Mouse (Mus musculus) heart, embryonic 10.5 days (tissue): ENCODE data around the gene Pgm5. TPM values are rescaled to one million over a fixed set of nuclear protein-coding genes. Genes with fewer than 3 reads are reported as not detected.

Source experiments
- DNase-seq: peaks from one replicate; pipeline ENCODE4 v3.0.0-alpha.2; 2017; ENCODE audit warnings: low spot score
- H3K27ac ChIP-seq: fragments of 300-500 bp; sonication (generic); 2 replicates; pipeline ENCODE4 v1.5.1; 2016; ENCODE audit warnings: mild to moderate bottlenecking
- H3K27me3 ChIP-seq: fragments of 300-500 bp; sonication (generic); 2 replicates; pipeline ENCODE4 v1.6.1; 2016; ENCODE audit warnings: mild to moderate bottlenecking; ENCODE audit not compliant: poor library complexity, insufficient read depth, severe bottlenecking
- H3K36me3 ChIP-seq: fragments of 300-500 bp; sonication (generic); 2 replicates; pipeline ENCODE4 v1.6.1; 2016; ENCODE audit warnings: mild to moderate bottlenecking, moderate library complexity
- H3K4me1 ChIP-seq: fragments of 300-500 bp; sonication (generic); 2 replicates; pipeline ENCODE4 v1.6.1; 2016; ENCODE audit warnings: mild to moderate bottlenecking
- H3K4me3 ChIP-seq: fragments of 300-500 bp; sonication (generic); 2 replicates; pipeline ENCODE4 v1.5.1; 2016; ENCODE audit warnings: mild to moderate bottlenecking, moderate library complexity
- H3K9me3 ChIP-seq: fragments of 300-500 bp; sonication (generic); 2 replicates; pipeline ENCODE4 v1.6.1; 2016; ENCODE audit warnings: mild to moderate bottlenecking, moderate library complexity
- WGBS: fragments of 180-500 bp; shearing (Covaris S2); methylation state at CpG from one replicate; pipeline ENCODE4 v1.1.7; 2016; 5-methylcytosine and 5-hydroxymethylcytosine counted together
- polyA plus RNA-seq: library from polyadenylated mRNA; unstranded; fragments of >200 nt; fragmentation: Nextera tagmentation; extraction: Ambion mirVana; gene quantifications from 2 replicates; pipeline ENCODE4 v1.2.1, GENCODE M21; 2016

Pgm5 gene
- polyA plus RNA-seq, 1 experiment from 2014 or later, result 3.2 TPM

DNA sequence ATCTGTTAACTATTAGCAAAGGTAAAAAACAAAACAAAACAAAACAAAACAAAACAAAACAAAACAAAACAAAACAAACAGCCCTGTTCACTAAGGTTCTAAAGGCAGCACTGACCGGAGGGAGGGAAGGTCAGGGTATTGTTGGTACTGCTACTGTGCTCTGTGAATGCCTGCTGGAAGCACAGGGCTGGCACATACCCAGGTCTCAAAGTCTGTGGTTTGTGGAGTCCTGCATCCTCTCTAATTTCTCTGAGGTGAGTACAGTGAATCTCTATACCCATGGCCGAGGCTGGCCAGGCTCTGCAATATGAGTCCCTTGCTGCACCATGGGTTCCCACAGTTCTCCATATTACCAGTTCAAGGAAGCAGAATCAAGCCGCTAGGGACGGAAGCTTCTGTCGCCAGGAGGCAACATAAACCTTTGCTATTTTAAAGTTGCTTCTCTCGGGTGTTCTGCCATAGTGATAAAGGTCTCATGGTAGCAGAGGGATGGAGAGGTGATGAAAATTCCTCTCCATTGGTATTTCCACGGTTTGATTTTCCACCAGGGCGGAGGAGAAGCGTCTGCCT is 208.3 kb downstream of the Pgm5 start:
- no peaks in the 10 kb centered on the region for H3K9me3 ChIP-seq
- H3K27me3 ChIP-seq, result no peaks in the 10 kb centered on the region
- H3K4me3 ChIP-seq, result 0 out of 2 replicates have a peak overlapping the region, but pooled peaks have one; percentile 12
- WGBS, result 43% methylated on average over 9 of the region's 9 CpGs
- DNase-seq, result no peak
- H3K4me1 ChIP-seq, result peaks cover 23% of the 10 kb centered on the region
- peak overlapping the region; percentile 67; the same call in 1 of the 2 replicates for H3K27ac ChIP-seq
- H3K36me3 ChIP-seq, result no peaks in the 10 kb centered on the region

GRCm38 (mm10) chr19:24652342-24653019 is 209.2 kb downstream of the Pgm5 start:
- DNase-seq, result no peak
- Histone ChIP-seq H3K4me3 (no peak overlapping the region), H3K4me1 (peaks cover 23% of the 10 kb centered on the region), H3K36me3 (no peaks in the 10 kb centered on the region), H3K9me3 (no peaks in the 10 kb centered on the region), H3K27ac (no peak overlapping the region), H3K27me3 (no peaks in the 10 kb centered on the region)
- 55% methylated on average over 6 of the region's 6 CpGs for WGBS

DNA sequence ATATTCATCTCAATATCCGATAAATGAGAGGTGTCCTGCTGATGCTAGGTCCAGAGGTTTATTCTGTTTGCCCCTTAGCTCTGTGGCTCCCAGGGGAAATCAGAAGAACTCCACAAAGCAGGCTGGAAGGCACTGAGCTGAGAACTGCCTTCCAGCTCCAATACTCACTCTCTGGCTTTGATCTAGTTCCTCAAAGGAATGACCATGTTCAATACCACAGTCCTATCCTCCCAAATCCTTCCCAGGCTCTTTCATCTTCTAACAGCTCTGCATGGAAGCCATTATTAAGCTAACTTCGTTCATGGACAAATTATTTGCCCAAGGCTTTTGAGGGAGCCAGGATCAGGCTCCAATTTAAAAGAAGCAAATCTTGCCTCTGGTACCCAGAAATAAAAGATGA is 210.1 kb downstream of the Pgm5 start:
- Histone ChIP-seq H3K4me1 (peaks cover 18% of the 10 kb centered on the region), H3K36me3 (no peaks in the 10 kb centered on the region), H3K4me3 (no peak overlapping the region), H3K9me3 (no peaks in the 10 kb centered on the region), H3K27me3 (no peaks in the 10 kb centered on the region), H3K27ac (no peak overlapping the region)
- DNase-seq, result no peak
- 60% methylated on average over 2 of the region's 2 CpGs for WGBS

- DNase-seq, result no peak
- no peaks in the 10 kb centered on the region for H3K36me3 ChIP-seq
- H3K4me3 ChIP-seq, result no peak overlapping the region
- H3K27ac ChIP-seq, result no peak overlapping the region
- no peaks in the 10 kb centered on the region for H3K27me3 ChIP-seq
- no peaks in the 10 kb centered on the region for H3K9me3 ChIP-seq
- H3K4me1 ChIP-seq, result peaks cover 23% of the 10 kb centered on the region
- WGBS, result 90% methylated on average over 8 of the region's 8 CpGs
Measured at GRCm38 (mm10) chr19:24650428-24650827, 211.2 kb downstream of the Pgm5 start.

DNA sequence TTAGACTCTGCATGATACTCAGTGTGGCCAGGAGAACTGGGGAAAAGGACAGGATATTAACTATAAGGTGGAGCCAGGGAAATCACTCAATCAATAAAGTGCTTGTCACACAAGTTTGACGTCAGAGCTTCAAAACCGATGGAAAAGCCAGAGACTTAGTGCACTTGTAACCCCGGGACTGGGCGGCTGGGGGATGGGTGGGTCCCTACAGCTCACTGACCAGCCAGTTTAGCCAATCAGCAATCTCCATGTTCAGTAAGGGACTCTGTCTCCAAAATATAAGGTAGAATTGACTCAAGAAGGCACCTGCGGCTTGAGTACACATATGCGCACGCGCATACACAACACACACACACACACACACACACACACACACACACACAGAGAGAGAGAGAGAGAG is 213.6 kb downstream of the Pgm5 start:
- Histone ChIP-seq H3K4me1 (peaks cover 12% of the 10 kb centered on the region; the same call in 1 of the 2 replicates), H3K36me3 (no peaks in the 10 kb centered on the region), H3K4me3 (no peak overlapping the region), H3K27ac (no peak overlapping the region), H3K9me3 (no peaks in the 10 kb centered on the region), H3K27me3 (no peaks in the 10 kb centered on the region)
- 84% methylated on average over 8 of the region's 8 CpGs for WGBS
- no peak for DNase-seq

DNA sequence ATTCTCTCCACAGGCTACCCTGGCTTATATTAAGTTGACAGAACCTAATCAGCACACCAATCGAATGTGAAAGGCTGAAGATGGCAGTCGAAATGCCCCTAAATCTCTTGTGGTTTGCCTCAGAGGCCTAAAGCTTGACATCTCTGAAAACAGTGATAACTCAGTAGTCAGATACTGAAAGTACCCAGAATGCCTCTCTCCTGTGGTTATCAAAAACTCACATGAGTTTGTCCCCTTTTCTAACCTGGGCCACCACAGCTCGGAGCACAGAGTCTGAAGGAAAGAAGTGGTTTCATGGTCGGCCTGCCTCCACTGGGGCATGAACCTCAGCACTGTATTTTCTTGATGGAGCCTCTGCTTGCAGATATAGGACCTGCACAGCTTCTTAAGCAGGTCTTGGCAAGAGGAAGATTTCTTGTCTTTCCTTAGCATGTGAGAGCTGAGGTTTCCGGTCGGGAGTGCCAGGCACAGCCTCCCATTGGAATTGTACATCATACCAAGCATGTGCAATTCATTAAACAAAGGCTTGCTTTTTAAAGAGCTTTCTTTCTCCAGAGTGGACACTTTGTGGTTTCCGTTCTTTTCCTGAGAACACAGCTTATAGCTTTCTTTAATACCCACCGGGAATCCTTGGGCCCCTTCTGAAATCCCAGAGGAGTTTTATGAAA is 215.4 kb downstream of the Pgm5 start:
- 71% methylated on average over 8 of the region's 8 CpGs for WGBS

GRCm38 (mm10) chr19:24644971-24645370 is 216.7 kb downstream of the Pgm5 start:
- Histone ChIP-seq H3K27me3 (no peaks in the 10 kb centered on the region), H3K27ac (no peak overlapping the region), H3K4me1 (peaks cover 16% of the 10 kb centered on the region), H3K9me3 (no peaks in the 10 kb centered on the region), H3K4me3 (no peak overlapping the region), H3K36me3 (no peaks in the 10 kb centered on the region)
- DNase-seq, result no peak
- 67% methylated on average over 10 of the region's 10 CpGs for WGBS

More for the DNA sequence above, 215.4 kb downstream of the Pgm5 start:
- Histone ChIP-seq H3K4me1 (peaks cover 16% of the 10 kb centered on the region), H3K9me3 (no peaks in the 10 kb centered on the region), H3K36me3 (no peaks in the 10 kb centered on the region), H3K4me3 (no peak overlapping the region), H3K27ac (peak overlapping the region; percentile 25; the same call in 1 of the 2 replicates), H3K27me3 (no peaks in the 10 kb centered on the region)
- no peak for DNase-seq

- H3K27me3 ChIP-seq, result no peaks in the 10 kb centered on the region
- H3K36me3 ChIP-seq, result no peaks in the 10 kb centered on the region
- H3K4me3 ChIP-seq, result no peak overlapping the region
- DNase-seq, result no peak
- peaks cover 15% of the 10 kb centered on the region for H3K4me1 ChIP-seq
- 86% methylated on average over 6 of the region's 6 CpGs for WGBS
- no peaks in the 10 kb centered on the region for H3K9me3 ChIP-seq
- H3K27ac ChIP-seq, result no peak overlapping the region
Measured at GRCm38 (mm10) chr19:24640982-24641381, 220.7 kb downstream of the Pgm5 start.

GRCm38 (mm10) chr19:24637988-24638387 is 223.7 kb downstream of the Pgm5 start:
- Histone ChIP-seq H3K9me3 (no peaks in the 10 kb centered on the region), H3K4me1 (peaks cover 4% of the 10 kb centered on the region), H3K36me3 (no peaks in the 10 kb centered on the region), H3K27ac (no peak overlapping the region), H3K4me3 (no peak overlapping the region), H3K27me3 (no peaks in the 10 kb centered on the region)
- DNase-seq, result no peak
- WGBS, result 86% methylated on average over 6 of the region's 6 CpGs

GRCm38 (mm10) chr19:24636616-24637015 is 225.0 kb downstream of the Pgm5 start:
- WGBS, result 79% methylated on average over 10 of the region's 10 CpGs
- no peaks in the 10 kb centered on the region for H3K9me3 ChIP-seq
- H3K4me3 ChIP-seq, result no peak overlapping the region
- H3K4me1 ChIP-seq, result no peaks in the 10 kb centered on the region
- no peak for DNase-seq
- H3K27me3 ChIP-seq, result no peaks in the 10 kb centered on the region
- H3K36me3 ChIP-seq, result no peaks in the 10 kb centered on the region
- no peak overlapping the region for H3K27ac ChIP-seq

DNA sequence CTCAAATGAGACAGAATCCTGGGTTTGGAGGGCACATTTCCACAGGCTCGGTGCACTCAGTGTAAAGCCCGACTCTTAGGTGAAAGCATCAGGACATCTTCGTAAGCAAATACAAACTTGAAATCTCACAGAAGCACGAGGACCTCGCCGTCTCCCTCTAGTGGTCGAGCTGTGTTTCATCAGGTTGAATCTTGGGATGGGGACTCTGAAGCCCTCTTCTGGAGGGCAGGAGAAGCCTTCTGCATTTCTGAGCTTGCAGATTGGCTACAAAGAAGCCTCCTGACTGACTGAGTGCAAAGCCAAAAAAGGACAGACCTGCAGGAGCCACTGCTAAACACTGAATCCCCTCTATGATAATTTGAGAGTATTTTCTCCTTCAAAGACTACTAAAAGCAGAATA is 227.1 kb downstream of the Pgm5 start:
- Histone ChIP-seq H3K9me3 (no peaks in the 10 kb centered on the region), H3K4me3 (no peak overlapping the region)
- 8% methylated on average over 7 of the region's 7 CpGs for WGBS

More for the DNA sequence above, 227.1 kb downstream of the Pgm5 start:
- DNase-seq, result peak; percentile 85
- Histone ChIP-seq H3K27me3 (no peaks in the 10 kb centered on the region), H3K36me3 (no peaks in the 10 kb centered on the region), H3K4me1 (no peaks in the 10 kb centered on the region), H3K27ac (no peak overlapping the region)
